Mouse (Mus musculus) lung, postnatal 10 days (tissue): Measurements from ENCODE around the gene Iqcd.

Experiments used
- DNase-seq: peaks from one replicate; pipeline ENCODE4 v3.0.0; 2021

The Iqcd gene

GRCm38 (mm10) chr5:120588569-120589094 is at the start of gene Iqcd, which contains the start of gene Tpcn1:
Iqcd (plus strand) TSS chr5:120589016.
Tpcn1 (minus strand) TSS chr5:120588673.
- DNase-seq = peak; percentile 100

- DNase-seq = no peak
Measured at GRCm38 (mm10) chr5:120548236-120548850, 40.5 kb upstream of the Iqcd start.

- no peak for DNase-seq
Measured at GRCm38 (mm10) chr5:120550137-120550536, 38.7 kb upstream of the Iqcd start.

GRCm38 (mm10) chr5:120550673-120551072 is 38.1 kb upstream of the Iqcd start:
- no peak for DNase-seq

GRCm38 (mm10) chr5:120555871-120556270 is 32.9 kb upstream of the Iqcd start:
- no peak for DNase-seq

- no peak for DNase-seq
Measured at GRCm38 (mm10) chr5:120558041-120558440, 30.8 kb upstream of the Iqcd start.

GRCm38 (mm10) chr5:120558762-120559161 is 30.1 kb upstream of the Iqcd start:
- DNase-seq = no peak

GRCm38 (mm10) chr5:120560129-120560615 is 28.6 kb upstream of the Iqcd start:
- DNase-seq = no peak

- peak; percentile 68 for DNase-seq
Measured at GRCm38 (mm10) chr5:120560616-120561311, 28.1 kb upstream of the Iqcd start.

GRCm38 (mm10) chr5:120562956-120563913 is 25.6 kb upstream of the Iqcd start:
- DNase-seq = peak; percentile 77

GRCm38 (mm10) chr5:120563914-120564311 is 24.9 kb upstream of the Iqcd start:
- no peak for DNase-seq

GRCm38 (mm10) chr5:120565171-120565905 is 23.5 kb upstream of the Iqcd start:
- DNase-seq = no peak

- peak; percentile 64 for DNase-seq
Measured at GRCm38 (mm10) chr5:120566101-120566500, 22.7 kb upstream of the Iqcd start.

GRCm38 (mm10) chr5:120566681-120567252 is 22.0 kb upstream of the Iqcd start:
- no peak for DNase-seq

- DNase-seq = peak; percentile 86
Measured at GRCm38 (mm10) chr5:120567253-120567701, 21.5 kb upstream of the Iqcd start.

- DNase-seq = no peak
Measured at GRCm38 (mm10) chr5:120567761-120568211, 21.0 kb upstream of the Iqcd start.

- no peak for DNase-seq
Measured at GRCm38 (mm10) chr5:120568336-120568768, 20.5 kb upstream of the Iqcd start.

- no peak for DNase-seq
Measured at GRCm38 (mm10) chr5:120568964-120569363, 19.9 kb upstream of the Iqcd start.

- no peak for DNase-seq
Measured at GRCm38 (mm10) chr5:120569791-120570190, 19.0 kb upstream of the Iqcd start.

GRCm38 (mm10) chr5:120570289-120570897 is 18.4 kb upstream of the Iqcd start:
- no peak for DNase-seq
